Mouse (Mus musculus) G1E (cell line): ENCODE measurements around the gene Mycbp2.

Experiments
- CTCF ChIP-seq: IDR thresholded peaks from 2 replicates; pipeline ENCODE4 v1.5.1; 2012; ENCODE audit warnings: low read depth, low read length, inconsistent platforms, mixed read lengths
- GATA1 ChIP-seq: IDR thresholded peaks from 2 replicates; pipeline ENCODE4 v1.6.1; 2012; ENCODE audit warnings: borderline replicate concordance, low read length, inconsistent platforms, mixed read lengths
- POLR2AphosphoS5 ChIP-seq: IDR thresholded peaks from 2 replicates; pipeline ENCODE4 v1.6.1; 2012; ENCODE audit warnings: low read depth, low read length, inconsistent platforms; ENCODE audit not compliant: insufficient replicate concordance

GRCm38 (mm10) chr14:103112606-103113363, 233.8 kb downstream of the Mycbp2 start:
- TF ChIP-seq CTCF (no peak), GATA1 (no peak), POLR2AphosphoS5 (no peak)
